Mouse (Mus musculus) olfactory bulb, adult 2 months (tissue): Measurements from ENCODE around the gene Sbsn. TPM values are rescaled to one million over a fixed set of nuclear protein-coding genes. Genes with fewer than 3 reads are reported as not detected.

Experiments
- H3K27ac ChIP-seq: fragments of 200-500 bp; 2 replicates; pipeline ENCODE4 v1.5.1; 2012; ENCODE audit warnings: low read depth, low read length; ENCODE audit not compliant: insufficient read depth
- H3K4me1 ChIP-seq: fragments of 200-500 bp; 2 replicates; pipeline ENCODE4 v1.6.1; 2012; ENCODE audit warnings: low read length; ENCODE audit not compliant: control insufficient read depth, insufficient read depth
- H3K4me3 ChIP-seq: fragments of 200-500 bp; 2 replicates; pipeline ENCODE4 v1.5.1; 2012; ENCODE audit warnings: mild to moderate bottlenecking, low read depth, low read length, moderate library complexity; ENCODE audit not compliant: insufficient read depth
- CTCF ChIP-seq: fragments of 200-500 bp; IDR thresholded peaks from 2 replicates; pipeline ENCODE4 v1.5.1; 2012; ENCODE audit warnings: low read depth, mild to moderate bottlenecking, low read length, moderate library complexity; ENCODE audit not compliant: insufficient read depth
- POLR2A ChIP-seq: fragments of 200-500 bp; IDR thresholded peaks from 2 replicates; pipeline ENCODE4 v1.6.1; 2012; ENCODE audit warnings: mild to moderate bottlenecking, low read depth, low read length, moderate library complexity; ENCODE audit not compliant: insufficient read depth
- WGBS: fragments of 180-500 bp; shearing (Covaris S2); methylation state at CpG from one replicate; pipeline ENCODE4 v1.1.7; 2018; 5-methylcytosine and 5-hydroxymethylcytosine counted together
- polyA plus RNA-seq: library from polyadenylated mRNA; stranded (reverse); fragments of >200 nt; gene quantifications from 2 replicates; pipeline ENCODE4 v1.2.4, GENCODE M21; 2012; ENCODE audit warnings: low replicate concordance; ENCODE audit not compliant: missing spikeins, insufficient read depth, insufficient read length

The Sbsn gene
- not detected in 2 replicates for polyA plus RNA-seq

DNA sequence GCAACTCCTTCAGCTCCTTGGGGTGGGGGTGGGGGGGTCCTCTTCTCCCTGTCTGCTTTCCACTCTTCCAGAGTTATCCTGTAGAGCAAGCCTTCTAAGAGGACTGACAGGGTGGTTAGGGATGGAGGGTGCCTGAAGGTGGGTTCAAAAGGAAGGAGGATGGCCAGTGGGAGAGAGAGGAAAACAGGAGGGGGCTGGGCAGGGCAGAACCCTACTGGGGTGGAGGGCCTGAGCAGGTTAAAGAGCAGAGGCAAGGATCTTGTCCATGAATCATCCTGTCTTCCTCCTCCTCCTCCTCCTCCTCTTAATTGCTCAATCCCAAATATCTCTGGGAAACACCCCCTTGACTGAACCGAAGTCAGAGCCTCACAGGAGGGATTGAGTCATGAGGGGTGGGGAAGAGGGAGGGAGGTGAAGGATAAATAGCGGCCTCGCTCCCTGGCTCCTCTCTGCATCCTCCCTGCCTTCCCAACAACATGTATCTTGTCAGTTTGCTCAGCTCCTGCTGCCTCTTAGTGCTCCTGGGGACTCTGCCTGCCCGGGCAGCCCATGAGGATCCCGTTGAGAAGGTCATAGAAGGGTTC, at the start of gene Sbsn:
TSS of gene Sbsn (plus strand) at position 386 of the 584 bp plus-strand sequence.
- 22% methylated on average over 5 of the region's 5 CpGs for WGBS
- Histone ChIP-seq H3K27ac (peak within 1 kb of the TSS; percentile 28), H3K4me3 (no peak within 1 kb of the TSS), H3K4me1 (peaks cover 29% of the 10 kb centered on the region)
- 0 out of 2 replicates have a peak, but pooled peaks have one; percentile 19 for TF ChIP-seq POLR2A
- no peak for TF ChIP-seq CTCF

DNA sequence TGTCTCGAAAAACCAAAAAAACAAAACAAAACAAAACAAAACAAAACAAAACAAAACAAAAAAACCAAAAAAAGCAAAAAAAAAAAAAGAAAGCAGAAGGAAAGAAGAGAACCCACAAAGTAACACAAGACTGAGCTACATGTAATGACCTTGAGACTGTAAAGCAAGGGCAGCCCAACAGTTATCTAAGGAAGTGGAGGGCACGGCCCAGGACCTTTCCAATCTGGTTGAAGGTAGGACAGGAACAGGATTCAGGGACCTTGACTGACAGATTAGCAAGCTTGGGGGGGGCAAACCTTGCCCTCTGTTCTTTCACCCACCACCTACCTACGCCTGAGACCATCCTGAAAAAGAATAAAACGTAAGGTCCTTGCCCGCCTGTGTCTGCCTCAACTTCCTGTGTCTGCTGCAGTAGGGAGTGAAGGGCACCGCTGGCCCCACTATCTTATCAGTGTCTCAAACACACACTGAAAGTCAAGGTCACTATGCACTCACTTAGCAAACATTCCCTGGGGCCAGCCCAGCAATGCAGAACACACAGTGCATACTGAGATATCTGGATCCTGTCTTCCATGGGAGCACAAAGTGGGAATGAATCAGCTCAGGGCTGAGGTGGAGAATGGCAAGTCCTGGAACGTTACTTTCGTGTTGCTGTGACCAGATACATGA, 44.9 kb upstream of the Sbsn start:
- no peak overlapping the region for H3K27ac ChIP-seq
- WGBS = 85% methylated on average over 8 of the region's 8 CpGs
- no peak overlapping the region for H3K4me3 ChIP-seq
- TF ChIP-seq POLR2A (no peak), CTCF (no peak)
- H3K4me1 ChIP-seq = no peaks in the 10 kb centered on the region

DNA sequence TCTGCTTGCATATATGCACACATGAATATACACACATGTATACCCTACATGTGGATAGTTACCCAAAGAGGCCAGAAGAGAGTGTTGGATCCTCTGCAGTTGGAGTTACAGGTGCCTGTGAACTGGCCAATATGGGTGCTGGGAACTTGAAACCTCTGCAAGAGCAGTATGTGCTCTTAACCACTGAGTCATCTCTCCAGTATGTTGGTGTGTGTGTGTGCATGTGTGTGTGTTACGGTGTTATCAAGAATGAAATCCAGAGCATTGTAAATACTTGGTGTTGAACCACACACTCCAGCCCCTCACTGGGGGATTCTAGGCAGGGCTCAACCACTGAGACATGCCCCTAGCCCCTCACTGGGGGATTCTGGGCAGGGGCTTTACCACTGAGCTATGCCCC, 43.8 kb upstream of the Sbsn start:
- no peak for TF ChIP-seq CTCF
- TF ChIP-seq POLR2A = no peak
- WGBS = 88% methylated on average over 1 of the region's 1 CpGs
- no peaks in the 10 kb centered on the region for H3K4me1 ChIP-seq
- H3K27ac ChIP-seq = no peak overlapping the region
- H3K4me3 ChIP-seq = no peak overlapping the region

DNA sequence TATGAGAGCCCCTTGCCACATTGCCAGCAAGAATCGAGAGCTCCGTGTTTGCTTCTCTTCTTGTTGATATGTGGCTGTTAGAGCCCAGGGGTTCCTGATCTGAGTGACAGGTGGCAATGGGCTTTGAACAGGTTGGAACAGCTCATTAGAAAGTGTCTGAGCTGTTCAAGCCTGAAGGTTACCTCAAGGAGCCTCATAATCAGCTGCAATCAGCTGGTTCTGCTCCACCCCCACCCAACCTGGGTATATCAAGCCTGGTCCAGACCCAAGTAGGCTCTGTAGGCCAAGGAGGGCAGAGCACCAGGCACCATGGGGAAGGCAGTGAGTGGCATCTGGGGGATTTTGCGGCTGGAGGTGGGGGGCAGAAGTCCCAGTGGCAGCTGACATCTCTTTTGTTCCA, 39.3 kb upstream of the Sbsn start, which contains the start of gene Atp4a:
TSS of gene Atp4a (plus strand) at position 268 of the 400 bp plus-strand sequence.
- 80% methylated on average over 3 of the region's 3 CpGs for WGBS
- Histone ChIP-seq H3K4me1 (peaks cover 2% of the 10 kb centered on the region), H3K27ac (no peak within 1 kb of the TSS), H3K4me3 (no peak within 1 kb of the TSS)
- TF ChIP-seq CTCF = no peak
- TF ChIP-seq POLR2A = no peak

DNA sequence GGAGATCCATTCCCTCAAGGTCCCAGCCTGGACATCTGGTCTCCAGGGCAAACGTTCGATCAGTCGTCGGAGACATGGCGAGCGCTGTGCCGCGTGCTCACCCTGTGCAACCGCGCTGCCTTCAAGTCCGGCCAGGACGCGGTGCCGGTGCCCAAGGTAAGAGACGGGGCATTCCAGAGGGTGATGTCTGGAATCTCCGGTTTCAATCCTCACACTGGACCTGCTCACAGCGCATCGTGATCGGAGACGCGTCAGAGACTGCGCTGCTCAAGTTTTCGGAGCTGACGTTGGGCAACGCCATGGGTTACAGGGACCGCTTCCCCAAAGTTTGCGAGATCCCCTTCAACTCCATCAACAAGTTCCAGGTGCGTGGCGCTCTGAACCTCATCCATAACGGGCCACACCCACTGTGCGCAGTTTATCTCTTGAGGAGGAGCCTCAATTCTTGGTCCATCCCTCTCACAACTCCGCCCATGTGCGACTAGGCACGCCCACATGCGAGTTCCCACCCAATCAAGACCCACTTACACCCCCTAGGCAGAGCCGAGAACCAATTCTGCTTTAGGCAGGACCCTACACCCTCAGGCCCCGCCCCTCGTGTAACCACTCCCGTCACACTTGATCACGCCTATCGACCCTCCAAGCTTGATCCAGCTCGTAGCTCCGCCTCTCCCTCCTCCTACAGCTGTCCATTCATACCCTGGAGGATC, 34.1 kb upstream of the Sbsn start:
- 3% methylated on average over 43 of the region's 43 CpGs for WGBS
- peak overlapping the region; percentile 20 for H3K4me3 ChIP-seq
- H3K27ac ChIP-seq = no peak overlapping the region
- TF ChIP-seq POLR2A = no peak
- TF ChIP-seq CTCF = no peak
- peaks cover 12% of the 10 kb centered on the region for H3K4me1 ChIP-seq

DNA sequence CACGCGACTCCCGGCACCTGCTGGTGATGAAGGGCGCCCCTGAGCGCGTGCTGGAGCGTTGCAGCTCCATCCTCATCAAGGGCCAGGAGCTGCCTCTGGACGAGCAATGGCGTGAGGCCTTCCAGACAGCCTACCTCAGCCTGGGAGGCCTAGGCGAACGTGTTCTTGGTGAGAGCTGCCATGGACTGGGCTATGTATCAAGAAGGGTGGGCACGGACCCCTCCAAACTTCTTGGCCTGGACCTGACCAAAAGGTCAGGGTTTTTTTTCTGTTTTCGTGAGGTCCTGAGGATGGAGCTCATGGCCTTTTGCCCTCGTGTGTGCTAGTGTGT, 33.6 kb upstream of the Sbsn start:
- peaks cover 12% of the 10 kb centered on the region for H3K4me1 ChIP-seq
- TF ChIP-seq CTCF = no peak
- TF ChIP-seq POLR2A = no peak
- H3K27ac ChIP-seq = no peak overlapping the region
- peak overlapping the region; percentile 20 for H3K4me3 ChIP-seq
- WGBS = 15% methylated on average over 14 of the region's 14 CpGs

DNA sequence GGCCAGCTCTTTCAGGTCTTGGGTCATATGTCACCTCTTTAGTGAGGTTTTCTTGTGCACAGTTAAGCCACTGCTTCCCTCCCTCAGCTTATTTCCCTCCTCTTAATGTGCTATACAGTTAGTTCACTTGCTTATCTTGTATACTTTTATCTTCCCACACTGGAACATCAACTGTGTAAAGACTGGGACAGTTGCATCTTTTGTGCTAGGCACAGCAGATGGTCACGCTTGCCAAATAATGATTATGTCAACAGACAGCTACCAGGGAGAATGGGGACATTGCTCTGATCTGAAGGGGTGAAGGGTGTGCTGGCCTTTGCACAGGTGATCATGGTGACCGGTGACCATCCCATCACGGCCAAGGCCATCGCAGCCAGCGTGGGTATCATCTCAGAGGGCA, 31.6 kb upstream of the Sbsn start:
- peaks cover 12% of the 10 kb centered on the region for H3K4me1 ChIP-seq
- WGBS = 98% methylated on average over 5 of the region's 5 CpGs
- TF ChIP-seq POLR2A = no peak
- TF ChIP-seq CTCF = no peak
- H3K27ac ChIP-seq = no peak overlapping the region
- no peak overlapping the region for H3K4me3 ChIP-seq

DNA sequence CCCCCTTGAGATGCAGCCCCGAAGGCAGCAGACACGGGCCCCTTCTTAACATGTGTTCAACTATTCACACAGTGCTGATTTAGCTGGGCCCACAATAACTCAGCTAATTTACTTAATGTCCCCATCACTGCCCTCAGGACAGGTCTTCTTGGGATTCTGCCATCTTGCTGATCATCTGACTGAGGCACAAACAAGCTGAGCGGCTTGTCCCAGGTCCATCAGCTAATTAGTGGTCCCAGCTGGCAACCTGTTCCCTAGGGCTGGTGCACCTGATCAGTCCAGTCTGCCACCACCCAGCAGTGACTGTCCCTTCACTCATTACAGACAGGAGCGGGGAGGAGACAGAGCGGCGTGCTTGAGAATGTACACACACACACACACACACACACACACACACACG, 30.0 kb upstream of the Sbsn start:
- 71% methylated on average over 7 of the region's 7 CpGs for WGBS
- Histone ChIP-seq H3K4me3 (no peak overlapping the region), H3K4me1 (peaks cover 12% of the 10 kb centered on the region), H3K27ac (no peak overlapping the region)
- TF ChIP-seq CTCF (no peak), POLR2A (no peak)
